Mouse (Mus musculus): ENCODE measurements around the gene Phospho1.

- TF ChIP-seq CTCF (IDR thresholded peaks at IDR 0.05; ENCODE audit: extremely low read depth, insufficient read length, insufficient replicate concordance, low read depth, low read length), result no peak
- TF ChIP-seq POLR2A (IDR thresholded peaks at IDR 0.05; ENCODE audit: low read depth, low read length), result no peak
Observed at GRCm38 (mm10) chr11:95814857-95815256, 9.4 kb upstream of the Phospho1 start.

All from small intestine, adult 2 months (tissue).